Mouse (Mus musculus) heart, adult 2 months (tissue): ENCODE results near the gene Fchsd2.

Source experiments
- CTCF ChIP-seq: fragments of 200-600 bp; IDR thresholded peaks from 2 replicates; pipeline ENCODE4 v1.8.1; 2022; ENCODE audit warnings: antibody characterized with exemption, mild to moderate bottlenecking, moderate library complexity
- EP300 ChIP-seq: fragments of 200-500 bp; IDR thresholded peaks from 2 replicates; pipeline ENCODE4 v1.6.1; 2011; ENCODE audit warnings: low read depth, low read length, control low read depth; ENCODE audit not compliant: insufficient read depth
- POLR2A ChIP-seq: fragments of 200-500 bp; IDR thresholded peaks from 2 replicates; pipeline ENCODE4 v1.6.1; 2011; ENCODE audit warnings: mild to moderate bottlenecking, low read depth, low read length, control low read depth; ENCODE audit not compliant: insufficient read depth

- TF ChIP-seq CTCF = no peak
- TF ChIP-seq EP300 = no peak
- TF ChIP-seq POLR2A = no peak
These were observed 236.9 kb downstream of the Fchsd2 start for GRCm38 (mm10) chr7:101329606-101330005.
